Mouse (Mus musculus): ENCODE measurements at regions not wholly inside any gene's neighbourhood (a gene's known extent, or its start where the extent isn't known, plus 50 kb on each side); places are given as distances from the start of the nearest gene placed in this dataset.

DNA sequence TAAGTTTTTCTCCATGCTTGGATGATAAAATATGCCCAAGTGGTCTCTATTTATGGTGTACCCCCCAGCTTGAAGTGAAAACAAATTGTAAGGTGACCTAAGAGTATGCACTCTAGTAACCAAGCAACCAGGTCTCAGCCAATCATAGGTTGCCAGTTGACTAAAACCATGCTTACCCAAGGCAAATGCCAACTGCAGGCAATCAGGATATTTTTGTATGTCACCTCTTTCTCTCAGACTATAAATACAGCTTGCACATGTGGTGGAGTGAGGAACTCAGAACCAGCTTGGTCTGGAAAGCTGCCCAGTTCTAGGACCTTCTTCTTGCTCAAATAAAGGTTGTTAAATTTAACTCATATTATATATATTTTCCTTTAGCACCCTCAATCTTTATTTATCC, 476.0 kb upstream of the Gm26657 start:
- no peak for DNase-seq (ENCODE audit: low spot score)

DNA sequence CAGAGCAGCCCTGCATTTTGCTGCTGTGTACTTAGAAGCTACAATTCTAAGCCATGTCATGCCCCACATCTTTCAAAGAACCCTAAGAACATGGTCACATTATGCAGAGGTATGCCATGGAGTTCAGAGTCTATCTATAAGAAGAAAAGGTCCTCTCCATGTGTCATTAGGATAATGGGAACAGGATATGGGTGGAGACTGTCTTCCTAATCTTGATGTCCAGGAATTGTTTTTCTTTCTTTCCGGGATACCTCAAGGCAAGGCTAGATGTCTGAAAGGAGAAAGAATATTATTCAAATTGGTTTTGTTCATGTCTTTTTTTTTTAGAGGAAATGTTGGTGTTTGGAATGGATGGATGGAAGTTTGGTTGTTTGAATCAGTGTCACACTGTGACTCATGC, 477.3 kb upstream of the Gm26657 start:
- no peak for DNase-seq (ENCODE audit: low spot score)

- no peak for DNase-seq (ENCODE audit: low spot score)
These were observed 477.9 kb upstream of the Gm26657 start for GRCm38 (mm10) chr4:56261992-56262391.

- DNase-seq (ENCODE audit: low spot score) = no peak
These were observed 487.5 kb upstream of the Gm26657 start for GRCm38 (mm10) chr4:56252375-56252774.

GRCm38 (mm10) chr4:56251766-56252165, 488.1 kb upstream of the Gm26657 start:
- DNase-seq (ENCODE audit: low spot score) = no peak

- no peak for DNase-seq (ENCODE audit: low spot score)
These were observed 489.3 kb upstream of the Gm26657 start for GRCm38 (mm10) chr4:56250611-56251010.

- peak; percentile 35 for DNase-seq (ENCODE audit: low spot score)
These were observed 496.0 kb upstream of the Gm26657 start for GRCm38 (mm10) chr4:56243863-56244262.

DNA sequence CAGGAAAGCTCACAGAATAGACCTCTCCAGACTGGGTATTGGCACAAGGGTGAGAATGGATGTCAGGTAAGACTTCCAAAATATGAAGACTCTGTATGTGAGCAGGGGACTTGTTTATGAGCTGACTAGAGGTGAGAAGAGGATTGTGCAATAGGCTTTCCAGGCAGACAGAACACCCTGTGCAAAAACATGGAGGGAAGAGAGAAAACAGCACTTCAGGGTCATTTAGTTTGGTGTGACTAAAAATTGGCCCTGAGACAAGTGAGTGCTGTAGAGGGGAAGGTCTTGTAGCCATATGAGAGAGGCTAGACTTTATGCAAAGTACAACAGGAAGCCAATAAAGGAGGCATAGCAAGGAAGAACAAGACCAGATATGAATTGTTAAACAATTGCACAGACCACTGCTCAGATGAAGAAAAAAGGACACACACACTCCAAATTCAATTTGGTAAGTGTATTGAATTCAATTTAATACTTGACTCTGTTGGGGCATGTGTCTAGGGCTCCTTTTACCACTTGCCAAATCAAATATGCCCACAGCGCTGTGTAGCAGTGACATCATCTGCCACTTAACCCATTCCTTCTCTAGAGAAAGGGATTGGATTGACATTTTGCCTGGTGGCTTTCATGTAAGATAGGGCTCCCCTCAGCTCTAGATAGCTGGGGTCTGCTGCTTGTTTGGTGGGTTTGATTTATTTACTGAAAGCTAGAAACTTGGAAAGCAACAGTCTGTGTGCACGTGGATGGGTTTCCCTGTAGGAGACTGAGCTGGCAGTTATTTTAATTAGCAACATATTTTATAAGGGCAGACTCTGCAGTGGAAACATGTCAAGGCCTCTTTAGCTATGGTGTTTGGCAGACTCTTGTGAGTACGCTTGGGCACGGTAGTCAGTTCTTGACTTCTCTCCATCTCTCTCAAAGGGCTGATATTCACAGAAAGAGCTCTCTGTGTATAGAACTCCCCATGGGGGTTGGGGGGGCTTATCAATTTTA, 501.1 kb upstream of the Gm26657 start:
- no peak for DNase-seq (ENCODE audit: low spot score)

- no peak for DNase-seq (ENCODE audit: low spot score)
These were observed 508.5 kb upstream of the Gm26657 start for GRCm38 (mm10) chr4:56231414-56231813.

GRCm38 (mm10) chr4:56230451-56230850, 509.4 kb upstream of the Gm26657 start:
- no peak for DNase-seq (ENCODE audit: low spot score)

DNA sequence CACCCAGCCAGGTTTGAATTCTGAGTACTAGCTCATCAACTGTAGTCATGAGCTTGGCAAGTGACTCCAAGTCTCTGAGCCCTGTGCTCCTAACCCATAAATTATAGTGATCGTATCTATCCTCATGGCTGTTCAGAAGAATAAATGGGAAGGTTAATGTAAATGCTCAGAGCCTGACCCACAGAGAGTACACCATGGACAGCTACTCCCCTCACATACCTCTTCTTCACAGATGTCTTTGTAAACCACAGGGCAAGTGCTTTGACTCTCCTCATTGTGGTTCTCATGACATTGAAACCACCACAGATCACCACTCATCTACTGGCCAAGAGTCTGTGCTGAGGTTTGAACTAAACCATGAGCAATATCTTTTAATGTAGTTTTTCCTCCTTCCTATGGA, 513.4 kb upstream of the Gm26657 start:
- DNase-seq (ENCODE audit: low spot score) = no peak

- DNase-seq (ENCODE audit: low spot score) = no peak
These were observed 515.3 kb upstream of the Gm26657 start for GRCm38 (mm10) chr4:56224542-56224941.

GRCm38 (mm10) chr4:56222023-56222776, 517.7 kb upstream of the Gm26657 start:
- DNase-seq (ENCODE audit: low spot score) = peak; percentile 47

DNA sequence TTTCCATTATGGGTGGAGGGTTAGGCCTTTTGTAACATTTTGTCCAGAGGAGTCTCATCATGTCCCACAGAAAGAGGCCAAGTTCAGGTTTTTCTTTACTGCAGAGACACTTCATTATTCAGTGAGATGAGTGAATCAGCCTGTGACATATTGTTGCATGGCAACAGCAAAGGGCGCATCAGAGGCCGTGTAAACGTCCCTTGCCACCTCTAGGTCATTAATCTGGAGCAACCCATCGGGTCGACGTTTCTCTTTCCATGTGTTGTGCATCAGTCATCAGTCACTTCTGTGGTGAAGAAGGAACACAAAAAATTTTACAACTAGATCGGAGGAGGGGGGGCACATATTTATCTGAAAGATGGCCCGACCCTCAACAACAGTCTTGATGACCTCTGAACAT, 519.3 kb upstream of the Gm26657 start:
- peak; percentile 63 for DNase-seq (ENCODE audit: low spot score)

DNA sequence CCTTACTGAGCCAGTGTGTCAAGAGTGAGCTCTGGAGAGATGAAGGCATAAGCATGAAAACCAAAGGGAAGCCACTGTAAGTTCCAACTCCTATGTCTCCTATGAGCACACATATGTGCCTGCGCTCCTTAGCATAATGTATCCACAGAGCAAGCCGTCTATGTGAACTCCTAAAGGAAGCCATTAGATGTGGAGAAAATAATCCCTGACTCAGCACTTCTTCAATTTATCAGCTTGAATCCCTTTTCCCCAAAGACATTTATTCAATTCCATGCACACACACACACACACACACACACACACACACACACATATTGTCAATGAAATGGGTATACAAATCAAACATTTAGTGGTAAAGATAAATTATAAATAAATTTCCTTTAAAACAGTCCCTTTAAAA, 530.4 kb upstream of the Gm26657 start:
- DNase-seq (ENCODE audit: low spot score) = no peak

- DNase-seq (ENCODE audit: low spot score) = no peak
These were observed 532.1 kb upstream of the Gm26657 start for GRCm38 (mm10) chr4:56207726-56208125.

DNA sequence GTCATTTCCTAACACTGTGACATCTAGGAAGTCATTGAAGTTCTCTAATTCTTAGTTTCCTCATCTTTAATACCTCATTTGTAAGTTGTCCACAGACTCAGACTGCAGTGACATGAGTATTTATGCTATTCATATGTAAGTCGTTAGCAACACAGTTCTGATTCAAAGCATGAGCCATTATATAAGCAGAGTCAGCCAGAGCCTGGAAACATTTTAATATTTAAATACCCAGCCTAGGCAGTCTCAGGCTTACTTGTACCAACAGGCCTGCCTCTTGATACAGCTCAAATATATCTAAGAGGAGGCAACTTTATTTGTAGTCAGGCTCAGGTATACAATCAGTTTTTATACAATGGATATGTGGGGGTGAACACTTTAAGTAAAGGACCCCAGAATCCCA, 534.8 kb upstream of the Gm26657 start:
- DNase-seq (ENCODE audit: low spot score) = no peak

GRCm38 (mm10) chr4:56193365-56193764, 546.5 kb upstream of the Gm26657 start:
- no peak for DNase-seq (ENCODE audit: low spot score)

GRCm38 (mm10) chr4:56192516-56192915, 547.4 kb upstream of the Gm26657 start:
- DNase-seq (ENCODE audit: low spot score) = no peak

GRCm38 (mm10) chr4:56179566-56179965, 560.3 kb upstream of the Gm26657 start:
- DNase-seq (ENCODE audit: low spot score) = no peak

DNA sequence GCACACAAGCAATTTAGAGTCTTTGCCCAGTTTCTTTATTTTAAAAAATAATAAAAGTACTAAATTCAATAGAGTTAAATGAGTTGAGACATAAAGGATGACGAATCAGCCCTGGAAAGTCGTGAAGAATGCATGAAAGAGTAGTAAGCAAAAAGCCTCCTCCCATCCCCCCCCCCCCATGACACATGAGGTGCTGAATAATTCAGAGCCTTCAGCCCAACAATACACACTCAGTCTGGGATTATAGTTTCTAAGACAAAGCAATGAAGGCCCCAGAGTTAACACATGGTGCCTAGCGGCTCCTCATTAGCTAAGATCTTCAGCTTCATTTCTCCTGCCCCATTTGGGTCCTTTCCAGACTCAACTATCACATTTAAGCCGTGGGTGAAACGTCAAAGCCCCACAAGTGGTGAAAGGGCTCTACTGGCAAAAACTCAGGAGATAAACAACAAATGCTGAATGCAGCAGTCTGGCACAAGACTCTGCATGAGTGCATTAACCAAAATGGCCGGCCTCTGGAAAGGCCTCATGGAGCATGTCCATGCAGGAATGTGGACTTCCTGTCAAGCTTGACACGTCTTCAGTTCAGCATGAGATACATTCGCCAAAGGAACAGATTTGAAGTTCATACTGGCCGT, 560.9 kb upstream of the Gm26657 start:
- DNase-seq (ENCODE audit: low spot score) = peak; percentile 17

DNA sequence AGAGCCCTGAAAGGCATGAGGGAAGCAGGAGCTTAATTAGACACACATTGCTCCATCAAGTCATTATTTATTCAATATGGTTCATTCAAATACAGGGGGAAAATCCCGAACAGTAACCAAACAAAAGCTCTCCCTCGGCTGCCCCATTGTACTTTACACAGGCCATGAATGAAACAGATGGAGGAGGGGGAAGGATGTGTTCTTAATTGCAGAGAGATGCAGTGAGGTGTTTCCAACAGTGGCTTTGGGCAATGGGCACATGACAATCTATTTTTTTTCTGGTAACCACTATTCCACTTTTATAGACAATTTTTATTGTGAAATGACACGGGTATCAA, 578.6 kb upstream of the Gm26657 start:
- no peak for DNase-seq (ENCODE audit: low spot score)
